Mouse (Mus musculus): Measurements from ENCODE around the gene Gpn3. TPM values are rescaled to one million over a fixed set of nuclear protein-coding genes. Genes with fewer than 3 reads are reported as not detected.

The Gpn3 gene
- polyA plus RNA-seq (2012; rRNA removed), result 60.6 and 60.7 TPM in 2 replicates

GRCm38 (mm10) chr5:122371591-122372191 is at the start of gene Gpn3:
TSS of gene Gpn3 (plus strand) at chr5:122371876.

GRCm38 (mm10) chr5:122353807-122354491 is 17.7 kb upstream of the Gpn3 start, which contains the start of the genes Rad9b and Vps29:
TSS of gene Rad9b (minus strand) at chr5:122354233.
TSS of gene Vps29 (plus strand) at chr5:122354369.

GRCm38 (mm10) chr5:122372192-122372769 is 605 bp downstream of the Gpn3 start, which contains the start of gene Fam216a:
TSS of gene Fam216a (minus strand) at chr5:122372364.

GRCm38 (mm10) chr5:122391786-122392180 is 20.1 kb downstream of the Gpn3 start, which contains the start of gene Arpc3:
TSS of gene Arpc3 (plus strand) at chr5:122391878.

GRCm38 (mm10) chr5:122421271-122422068 is 49.8 kb downstream of the Gpn3 start, which contains the start of gene Anapc7:
TSS of gene Anapc7 (plus strand) at chr5:122421693.

Other genes starting within 250 kb of the Gpn3 start
- gene Ccdc63, start 231.1 kb upstream of the Gpn3 start, polyA plus RNA-seq (2012; rRNA removed), result 0.06 TPM in 1 of 2 replicates, not detected in the other
- 365 and 385 TPM in 2 replicates for gene Ppp1cc, start 213.6 kb upstream of the Gpn3 start, polyA plus RNA-seq (2012; rRNA removed)
- gene Hvcn1, start 165.1 kb upstream of the Gpn3 start, polyA plus RNA-seq (2012; rRNA removed), result 6.6 and 8.2 TPM in 2 replicates
- gene Tctn1, start 107.4 kb upstream of the Gpn3 start, polyA plus RNA-seq (2012; rRNA removed), result 23.3 and 29.6 TPM in 2 replicates
- gene Pptc7, start 87.5 kb upstream of the Gpn3 start, polyA plus RNA-seq (2012; rRNA removed), result 12.5 and 13.1 TPM in 2 replicates
- gene Rad9b, start 17.6 kb upstream of the Gpn3 start, polyA plus RNA-seq (2012; rRNA removed), result 12.2 and 16.5 TPM in 2 replicates
- 88.1 and 118 TPM in 2 replicates for gene Vps29, start 17.5 kb upstream of the Gpn3 start, polyA plus RNA-seq (2012; rRNA removed)
- gene Fam216a, start 488 bp downstream of the Gpn3 start, polyA plus RNA-seq (2012; rRNA removed), result 84.8 and 92.8 TPM in 2 replicates
- 236 and 238 TPM in 2 replicates for gene Arpc3, start 20.0 kb downstream of the Gpn3 start, polyA plus RNA-seq (2012; rRNA removed)
- gene Anapc7, start 49.8 kb downstream of the Gpn3 start, polyA plus RNA-seq (2012; rRNA removed), result 57.4 and 57.8 TPM in 2 replicates
- gene Atp2a2, start 130.3 kb downstream of the Gpn3 start, polyA plus RNA-seq (2012; rRNA removed), result 106 and 110 TPM in 2 replicates
- gene Ift81, start 242.6 kb downstream of the Gpn3 start, polyA plus RNA-seq (2012; rRNA removed), result 28.0 and 37.7 TPM in 2 replicates

Measured in central nervous system, embryonic 11.5 days (tissue).